10 mouse cellular contexts compared by ENCODE assay signal in the genomic region with DNA sequence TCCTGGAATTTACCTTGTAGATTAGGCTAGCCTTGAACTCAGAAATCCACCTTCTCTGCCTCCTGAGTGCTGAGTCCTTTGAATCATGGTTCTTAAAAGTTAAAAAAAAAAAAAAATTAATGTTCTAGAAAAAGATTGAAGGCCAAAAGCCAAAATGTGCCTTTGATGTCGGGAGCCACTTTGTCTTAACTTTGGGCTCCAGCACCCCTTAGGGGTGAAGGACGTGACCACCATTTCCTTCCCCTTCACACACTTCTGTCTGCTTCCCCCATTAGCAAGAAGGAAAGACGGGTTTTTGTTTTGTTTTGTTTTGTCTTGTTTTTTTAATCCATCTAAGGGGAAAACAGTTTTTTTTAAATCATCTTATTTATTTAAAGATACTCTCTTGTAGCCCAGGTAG. TPM values are rescaled to one million over a fixed set of nuclear protein-coding genes. Genes with fewer than 3 reads are reported as not detected.
DNase-seq lines count a peak whose midpoint lies in the region; ATAC-seq and TF ChIP-seq lines count a peak whose summit lies in the region.
"Had no signal": no experiment of that assay in that cellular context is flagged by ENCODE, and none has a peak within 500 bp of the region (broad histone marks: within the 10 kb centered on the region; RNA-seq: fewer than 3 reads in every experiment).

No protein-coding gene starts in this region.

- no peak for ATAC-seq in embryonic facial prominence, embryonic 14.5 days (ENCODE audit: low read depth)
- ATAC-seq in liver, postnatal 0 days, result no peak

- TF ChIP-seq CTCF in liver, adult 2 months (IDR thresholded peaks at IDR 0.05; ENCODE audit: low read depth, low read length), result no peak
- no peak for TF ChIP-seq CTCF in liver, postnatal 0 days (IDR thresholded peaks at IDR 0.05; ENCODE audit: low read depth)

- no peaks in the 10 kb centered on the region for H3K36me3 ChIP-seq in embryonic facial prominence, embryonic 14.5 days (ENCODE audit: control insufficient read depth, insufficient read depth, low read length)
- no peaks in the 10 kb centered on the region for H3K36me3 ChIP-seq in embryonic facial prominence, embryonic 10.5 days (replicated peaks)
- no peaks in the 10 kb centered on the region for H3K36me3 ChIP-seq in liver, adult 2 months (ENCODE audit: control insufficient read depth, insufficient read depth, low read length)
- H3K36me3 ChIP-seq in liver, postnatal 0 days (replicated peaks; ENCODE audit: insufficient read depth, low read length), result no peaks in the 10 kb centered on the region

- H3K27me3 ChIP-seq in embryonic facial prominence, embryonic 14.5 days (replicated peaks; ENCODE audit: control insufficient read depth, insufficient read depth, low read length), result no peaks in the 10 kb centered on the region
- H3K27me3 ChIP-seq in embryonic facial prominence, embryonic 10.5 days (replicated peaks; ENCODE audit: low read depth, poor library complexity, severe bottlenecking), result peaks cover 40% of the 10 kb centered on the region
- no peaks in the 10 kb centered on the region for H3K27me3 ChIP-seq in liver, adult 2 months (ENCODE audit: control insufficient read depth, insufficient read depth, low read length)
- no peaks in the 10 kb centered on the region for H3K27me3 ChIP-seq in liver, postnatal 0 days (ENCODE audit: insufficient read depth, low read length)

- no peak for TF ChIP-seq POLR2A in liver, adult 2 months (IDR thresholded peaks at IDR 0.05; ENCODE audit: extremely low read depth, insufficient read depth, low read length)

- 85% methylated on average over 3 of the region's 3 CpGs for WGBS in embryonic facial prominence, embryonic 14.5 days
- WGBS in embryonic facial prominence, embryonic 10.5 days, result 80% methylated on average over 3 of the region's 3 CpGs
- 74% methylated on average over 3 of the region's 3 CpGs for WGBS in liver, adult 2 months
- 45% methylated on average over 3 of the region's 3 CpGs for WGBS in liver, postnatal 0 days (ENCODE audit: insufficient replicate concordance)

- no peak overlapping the region for H3K9ac ChIP-seq in embryonic facial prominence, embryonic 14.5 days (ENCODE audit: low read depth, low read length)
- no peak overlapping the region for H3K9ac ChIP-seq in liver, adult 2 months (ENCODE audit: low read depth, low read length)
- no peak overlapping the region for H3K9ac ChIP-seq in liver, postnatal 0 days (replicated peaks)

- peak overlapping the region; percentile 73; the same call in 1 of the 2 replicates for H3K27ac ChIP-seq in embryonic facial prominence, embryonic 14.5 days (replicated peaks; ENCODE audit: low read depth, low read length)
- no peak overlapping the region for H3K27ac ChIP-seq in embryonic facial prominence, embryonic 10.5 days (replicated peaks)
- peak overlapping the region; percentile 60; the same call in 1 of the 2 replicates for H3K27ac ChIP-seq in liver, adult 2 months (replicated peaks; ENCODE audit: insufficient read depth, low read depth, low read length)
- peak overlapping the region; percentile 84 for H3K27ac ChIP-seq in liver, postnatal 0 days (ENCODE audit: low read depth)

- no peak for DNase-seq in embryonic facial prominence, embryonic 14.5 days (ENCODE audit: low spot score)
- DNase-seq in embryonic facial prominence, embryonic 10.5 days (ENCODE audit: low spot score), result no peak
- no peak for DNase-seq in liver, adult 2 months (ENCODE audit: extremely low read depth, low read depth, low spot score)
- no peak for DNase-seq in liver
- DNase-seq in T-cell, adult 2 months (ENCODE audit: low spot score), result peak; percentile 55
- no peak for DNase-seq in liver, postnatal 0 days
- no peak for DNase-seq in cerebellum, postnatal 25 days
- no peak for DNase-seq in layer of hippocampus, adult 8-10 months (ENCODE audit: low spot score in 2 of 2)
- DNase-seq: cerebellum, adult 9-10 months; right cerebral cortex, postnatal 4 days had no signal

- peaks cover 22% of the 10 kb centered on the region for H3K4me1 ChIP-seq in embryonic facial prominence, embryonic 14.5 days (ENCODE audit: control insufficient read depth, insufficient read depth, low read length)
- H3K4me1 ChIP-seq in embryonic facial prominence, embryonic 10.5 days, result peaks cover 43% of the 10 kb centered on the region
- peaks cover 23% of the 10 kb centered on the region for H3K4me1 ChIP-seq in liver, adult 2 months (ENCODE audit: control insufficient read depth, insufficient read depth, low read length)
- peaks cover 52% of the 10 kb centered on the region for H3K4me1 ChIP-seq in liver, postnatal 0 days (ENCODE audit: insufficient read depth)

- H3K9me3 ChIP-seq in embryonic facial prominence, embryonic 14.5 days (ENCODE audit: control insufficient read depth, low read length), result no peaks in the 10 kb centered on the region
- no peaks in the 10 kb centered on the region for H3K9me3 ChIP-seq in embryonic facial prominence, embryonic 10.5 days
- no peaks in the 10 kb centered on the region for H3K9me3 ChIP-seq in liver, postnatal 0 days (ENCODE audit: low read length)

- no peak overlapping the region for H3K4me3 ChIP-seq in embryonic facial prominence, embryonic 14.5 days (ENCODE audit: low read depth, low read length)
- no peak overlapping the region for H3K4me3 ChIP-seq in embryonic facial prominence, embryonic 10.5 days
- no peak overlapping the region for H3K4me3 ChIP-seq in liver, adult 2 months (ENCODE audit: insufficient read depth, low read depth, low read length)
- H3K4me3 ChIP-seq in liver, postnatal 0 days (ENCODE audit: low read depth, low read length), result no peak overlapping the region

- no peak overlapping the region for H3K4me2 ChIP-seq in embryonic facial prominence, embryonic 14.5 days (ENCODE audit: low read depth, low read length)
- H3K4me2 ChIP-seq in liver, postnatal 0 days (ENCODE audit: low read depth, low read length), result peak overlapping the region; percentile 64

- H3K79me2 ChIP-seq in liver, adult 2 months (ENCODE audit: control insufficient read depth, insufficient read depth, low read length), result no peaks in the 10 kb centered on the region

- TF ChIP-seq EP300 in liver, postnatal 0 days (IDR thresholded peaks at IDR 0.05; ENCODE audit: low read depth), result no peak

RNA-seq across cellular contexts. Expression of a gene that starts 48.7 kb away (rescaled TPM):
- polyA plus RNA-seq in embryonic facial prominence, embryonic 14.5 days (2014; fragmentation: Nextera tagmentation; extraction: Ambion mirVana), result 33.5 and 33.8 TPM in 2 replicates
- 13.5 and 17.3 TPM in 2 replicates for polyA plus RNA-seq in embryonic facial prominence, embryonic 10.5 days (2016; fragmentation: Nextera tagmentation; extraction: Ambion mirVana)
- 6.8 and 9.3 TPM in 2 replicates for total RNA-seq in liver, adult 2 months (2014; rRNA removed)
- polyA plus RNA-seq in liver, adult 2 months (2012; rRNA removed), result 10.5 and 10.8 TPM in 2 replicates
- 5.0 and 5.3 TPM in 2 replicates for polyA plus RNA-seq in liver, postnatal 0 days (2015; fragmentation: Nextera tagmentation; extraction: Ambion mirVana)
- total RNA-seq in layer of hippocampus, adult 8-10 months (2022), result 10 to 100 TPM; 61.7 to 72.0 (median 66.8) TPM
